Mouse (Mus musculus): ENCODE data around the gene Muc3. TPM values are rescaled to one million over a fixed set of nuclear protein-coding genes. Genes with fewer than 3 reads are reported as not detected.
"Not testable (repeated sequence)": the region's sequence is repeated elsewhere in the genome, so short reads cannot be mapped to it uniquely, and the experiment has no call there.

Gene Muc3
- total RNA-seq (2017) = not detected in 2 replicates

DNA sequence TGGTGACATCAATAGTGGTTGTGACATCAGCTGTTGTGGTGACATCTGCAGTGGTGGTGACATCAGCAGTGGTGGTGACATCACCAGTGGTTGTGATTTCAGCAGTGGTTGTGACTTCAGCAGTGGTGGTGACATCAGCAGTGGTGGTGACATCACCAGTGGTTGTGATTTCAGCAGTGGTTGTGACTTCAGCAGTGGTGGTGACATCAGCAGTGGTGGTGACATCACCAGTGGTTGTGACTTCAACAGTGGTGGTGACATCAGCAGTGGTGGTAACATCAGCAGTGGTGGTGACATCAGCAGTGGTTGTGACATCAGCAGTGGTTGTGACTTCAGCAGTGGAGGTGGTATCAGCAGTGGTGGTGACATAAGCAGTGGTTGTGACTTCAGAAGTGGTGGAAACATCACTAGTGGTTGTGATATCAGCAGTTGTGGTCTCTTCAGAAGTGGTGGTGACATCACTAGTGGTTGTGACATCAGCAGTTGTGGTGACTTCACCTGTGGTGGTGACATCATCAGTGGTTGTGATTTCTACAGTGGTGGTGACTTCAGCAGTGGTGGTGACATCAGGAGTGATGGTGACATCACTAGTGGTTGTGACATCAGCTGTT, at the start of gene Muc3:
Muc3 (minus strand) TSS at position 51 of the 611 bp plus-strand sequence.
- ATAC-seq (replicated peaks; ENCODE audit: low read depth, poor library complexity, severe bottlenecking) = not testable (repeated sequence)

DNA sequence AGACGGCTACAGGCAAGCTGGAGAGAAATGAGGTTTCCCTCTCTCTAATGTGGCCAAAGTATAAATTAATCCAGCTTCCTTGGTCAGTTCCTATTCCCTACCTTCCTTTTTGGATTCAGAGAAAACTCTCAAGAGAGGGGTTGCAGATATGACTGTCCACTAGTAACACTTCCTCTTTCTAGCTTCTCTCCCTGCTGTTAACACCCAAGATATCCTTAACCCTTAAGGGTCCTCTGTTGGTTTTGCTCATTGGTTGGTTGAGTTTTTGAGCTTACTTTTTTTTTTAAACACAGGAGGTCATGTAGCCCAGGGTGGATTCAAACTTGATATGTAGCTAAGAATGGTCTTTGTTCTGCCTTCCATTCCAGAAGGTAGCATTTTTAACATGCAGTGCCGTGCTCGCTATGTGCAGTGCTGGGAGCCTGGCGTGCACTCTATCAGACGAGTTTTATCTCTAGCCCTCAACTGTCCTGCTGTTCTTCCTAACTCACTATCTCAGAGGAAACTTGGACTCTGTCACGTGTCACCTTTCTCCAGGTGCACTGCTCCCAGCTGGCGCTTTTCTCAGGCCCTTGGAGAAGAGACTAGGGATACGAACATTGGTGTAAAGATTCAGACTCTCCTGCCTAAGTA, 45.5 kb upstream of the Muc3 start:
- ATAC-seq (replicated peaks; ENCODE audit: low read depth, poor library complexity, severe bottlenecking) = peak; percentile 78

DNA sequence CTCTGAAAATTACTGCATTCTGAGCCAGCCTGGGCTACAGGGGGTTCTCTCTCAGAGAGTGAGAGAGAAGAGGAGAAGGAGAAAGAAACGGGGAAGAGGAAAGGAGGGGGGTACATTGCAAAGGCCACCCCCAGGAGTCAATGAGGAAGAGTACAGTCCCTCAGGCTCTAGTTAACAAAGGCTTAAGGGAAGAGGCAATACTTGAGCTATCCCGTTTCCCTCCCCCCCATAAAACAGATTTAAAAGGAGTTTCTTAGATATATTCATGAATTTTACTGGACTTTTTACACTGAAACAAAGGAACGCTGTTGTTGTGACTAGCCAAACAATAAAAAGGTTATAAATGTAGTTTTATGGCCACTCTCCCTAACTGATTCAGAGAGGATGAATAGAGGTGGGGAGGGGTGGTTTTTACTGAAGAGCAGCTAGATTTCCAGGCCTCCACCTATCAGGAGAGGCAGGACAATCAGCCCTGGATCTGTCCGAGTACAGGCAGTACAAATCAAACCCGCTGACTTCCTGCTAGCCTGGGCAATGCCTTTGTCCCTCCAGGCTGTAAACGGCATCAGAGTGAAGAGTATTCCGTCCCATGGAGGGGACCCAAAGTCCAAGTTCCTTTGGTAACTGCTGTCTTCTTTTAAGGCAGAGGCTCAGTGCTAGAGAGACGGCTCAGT, 44.3 kb upstream of the Muc3 start:
- no peak for ATAC-seq (replicated peaks; ENCODE audit: low read depth, poor library complexity, severe bottlenecking)

DNA sequence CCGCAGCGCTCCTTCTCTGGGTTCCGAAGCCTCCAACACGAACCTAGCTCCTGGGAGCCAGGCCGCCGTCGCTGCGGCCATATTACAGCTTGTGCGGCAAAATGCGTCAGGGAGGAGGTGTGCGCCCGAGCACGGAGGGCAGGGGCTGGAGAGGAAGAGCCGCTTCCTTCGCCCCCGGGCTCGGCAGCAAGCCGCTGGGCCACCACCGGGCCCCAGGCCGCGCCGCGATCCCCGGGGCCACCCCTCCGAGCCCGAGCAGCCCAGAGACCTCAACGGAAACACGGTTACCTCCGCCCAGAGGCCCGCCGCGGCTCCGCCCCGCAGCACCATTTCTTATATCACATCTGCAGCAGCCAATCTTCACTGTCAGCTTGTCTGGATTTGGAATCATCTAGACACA, 40.2 kb upstream of the Muc3 start:
- peak; percentile 86 for ATAC-seq (replicated peaks; ENCODE audit: low read depth, poor library complexity, severe bottlenecking)

DNA sequence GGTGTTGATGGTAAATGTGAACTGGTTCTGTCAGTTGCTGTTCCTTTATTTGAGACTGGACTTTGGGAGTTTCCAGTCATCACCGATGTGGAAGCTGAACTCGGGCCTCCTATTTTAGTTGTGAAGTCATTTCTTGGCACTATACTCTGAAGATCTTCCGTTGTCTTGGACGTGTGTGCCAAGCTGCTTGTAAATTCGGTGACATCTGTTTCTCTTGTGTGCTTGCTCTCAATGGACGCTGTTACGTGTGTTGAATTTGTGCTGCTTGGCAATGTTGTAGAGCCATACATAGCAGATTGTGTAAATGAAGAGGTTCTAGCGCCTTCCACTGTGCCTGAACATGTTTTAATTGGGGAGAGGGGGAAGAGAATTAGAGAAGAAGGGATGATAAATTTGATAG, 36.2 kb upstream of the Muc3 start:
- ATAC-seq (replicated peaks; ENCODE audit: low read depth, poor library complexity, severe bottlenecking) = no peak

DNA sequence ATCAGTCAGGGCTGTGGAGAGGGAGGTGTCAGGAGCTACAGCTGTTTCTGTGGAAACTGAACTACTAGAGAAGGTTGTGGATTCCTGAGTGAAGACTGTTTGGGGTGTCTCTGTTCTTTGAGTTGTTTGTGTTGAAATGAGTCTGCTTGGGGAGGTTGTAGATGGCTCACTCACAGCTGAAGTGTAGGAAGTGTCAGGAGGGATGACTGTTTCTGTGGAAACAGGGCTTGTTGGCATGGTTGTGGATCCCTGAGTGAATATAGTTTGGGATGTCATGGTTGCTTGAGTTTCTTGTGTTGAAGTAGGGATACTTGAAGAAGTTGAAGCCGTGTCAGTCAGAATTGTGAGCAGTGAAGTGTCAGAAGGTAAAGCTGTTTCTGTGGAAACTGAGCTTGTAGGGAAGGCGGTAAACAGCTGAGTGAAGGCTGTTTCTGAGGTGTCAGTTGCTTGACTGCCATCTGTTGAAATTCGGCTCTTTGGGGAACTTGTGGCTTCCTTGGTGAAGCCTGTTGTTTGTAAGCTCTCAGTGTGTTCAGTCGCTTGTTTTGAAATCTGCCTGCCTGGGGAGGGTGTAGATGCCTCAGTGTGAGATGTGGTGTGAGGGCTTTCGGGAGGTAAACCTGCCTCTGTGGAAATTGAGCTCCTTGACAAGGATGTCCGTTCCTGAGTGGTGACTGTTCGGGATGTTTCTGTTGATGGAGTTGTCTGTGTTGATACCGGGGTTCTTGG, 30.7 kb upstream of the Muc3 start:
- peak; percentile 93 for ATAC-seq (replicated peaks; ENCODE audit: low read depth, poor library complexity, severe bottlenecking)

DNA sequence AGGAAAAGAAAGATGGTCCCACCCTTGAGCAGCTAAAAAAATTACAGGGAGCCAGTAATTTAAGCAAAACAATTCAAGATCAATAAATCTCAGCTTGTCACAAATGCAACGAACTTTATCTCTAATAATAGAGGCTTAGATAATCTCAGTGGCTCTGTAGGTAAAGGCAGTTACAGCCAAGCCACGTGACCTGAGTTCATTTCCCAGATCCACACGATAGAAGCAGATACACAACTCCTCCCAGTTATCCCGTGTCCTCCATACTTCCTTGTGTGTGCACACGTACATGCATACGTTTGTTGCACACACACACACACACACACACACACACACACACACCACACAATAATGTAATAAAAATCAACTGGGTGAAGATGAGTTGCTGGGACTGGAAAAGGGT, 24.8 kb upstream of the Muc3 start:
- ATAC-seq (replicated peaks; ENCODE audit: low read depth, poor library complexity, severe bottlenecking) = no peak

DNA sequence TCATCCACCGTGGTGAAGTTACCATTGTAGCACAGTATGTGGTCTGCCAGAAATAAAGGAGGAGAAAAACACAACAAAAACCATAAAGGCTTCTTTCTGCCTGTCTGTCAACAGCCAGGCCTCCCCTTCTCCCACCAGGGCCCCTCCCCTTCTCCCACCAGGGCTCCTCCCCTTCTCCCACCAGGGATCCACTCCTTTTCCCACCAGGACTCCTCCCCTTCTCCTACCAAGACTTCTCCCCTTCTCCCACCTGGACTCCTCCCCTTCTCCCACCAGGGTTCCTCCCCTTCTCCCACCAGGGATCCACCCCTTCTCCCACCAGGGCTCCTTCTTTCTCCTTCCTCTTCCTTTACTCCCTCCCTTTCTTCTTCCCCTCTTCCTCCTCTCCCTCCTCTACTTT, 23.5 kb upstream of the Muc3 start:
- ATAC-seq (replicated peaks; ENCODE audit: low read depth, poor library complexity, severe bottlenecking) = no peak

DNA sequence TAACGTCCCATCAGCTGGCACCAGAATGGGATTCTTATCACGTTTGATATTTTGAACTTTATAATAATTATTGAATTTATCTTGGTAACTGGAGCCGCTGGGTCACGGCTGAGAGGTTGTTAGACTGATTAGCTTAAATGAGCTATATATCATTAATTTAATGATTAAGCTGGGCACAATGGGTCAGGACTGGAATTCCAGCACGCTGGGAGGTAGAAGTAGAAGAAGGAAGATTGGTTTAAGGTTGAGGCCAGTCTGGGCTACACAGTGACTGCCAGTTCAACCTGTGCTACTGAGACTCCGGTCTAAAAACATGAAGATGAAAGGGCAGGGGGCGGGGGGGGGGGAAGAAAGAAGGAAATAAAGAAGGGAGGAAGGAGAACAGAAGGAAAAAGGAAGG, 22.4 kb upstream of the Muc3 start:
- ATAC-seq (replicated peaks; ENCODE audit: low read depth, poor library complexity, severe bottlenecking) = no peak

DNA sequence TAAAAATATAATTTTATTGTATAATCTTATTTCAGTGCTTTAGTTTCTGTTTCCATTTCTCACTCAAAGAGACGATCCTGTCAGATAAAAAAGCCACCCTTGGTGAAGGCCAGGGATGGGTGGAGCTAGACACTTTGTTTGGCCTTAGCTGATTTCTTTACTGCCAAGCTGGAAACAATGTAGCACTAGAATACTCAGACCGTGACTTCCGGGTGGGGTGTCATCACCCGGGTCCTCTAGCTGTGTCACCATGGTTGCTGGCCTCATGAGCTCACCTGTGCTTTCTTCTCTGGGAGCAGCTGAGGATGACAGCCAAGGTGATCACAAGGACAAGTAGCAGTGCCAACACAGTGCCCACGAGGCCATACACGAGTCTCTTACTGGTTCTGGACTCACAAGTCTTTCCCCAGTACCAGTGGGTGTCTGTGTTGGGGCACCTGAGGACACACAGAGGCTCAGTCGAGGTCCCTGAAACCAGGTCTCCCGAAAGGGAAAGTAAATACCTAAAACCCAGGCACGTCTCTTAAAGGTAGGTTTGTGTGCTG, 21.8 kb upstream of the Muc3 start:
- no peak for ATAC-seq (replicated peaks; ENCODE audit: low read depth, poor library complexity, severe bottlenecking)

DNA sequence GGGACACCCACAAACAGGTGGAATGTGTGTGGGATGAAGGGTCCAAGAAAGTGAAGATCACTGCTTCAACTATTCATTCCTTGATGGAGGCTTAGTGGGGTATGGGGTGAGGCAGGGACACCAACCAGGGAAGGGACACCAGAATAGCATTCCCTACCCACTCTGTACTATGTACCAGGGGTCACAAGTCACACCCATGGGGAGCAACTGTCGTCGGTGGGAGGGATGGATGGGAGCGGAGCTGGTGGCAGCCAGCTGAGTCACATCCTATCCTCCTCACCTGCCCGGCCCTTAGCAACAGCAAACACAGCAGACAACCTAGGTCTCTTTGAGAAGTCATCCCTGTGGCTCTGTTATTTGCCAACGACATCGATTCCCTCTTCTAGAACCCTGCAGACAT, 18.4 kb upstream of the Muc3 start:
- ATAC-seq (replicated peaks; ENCODE audit: low read depth, poor library complexity, severe bottlenecking) = no peak

DNA sequence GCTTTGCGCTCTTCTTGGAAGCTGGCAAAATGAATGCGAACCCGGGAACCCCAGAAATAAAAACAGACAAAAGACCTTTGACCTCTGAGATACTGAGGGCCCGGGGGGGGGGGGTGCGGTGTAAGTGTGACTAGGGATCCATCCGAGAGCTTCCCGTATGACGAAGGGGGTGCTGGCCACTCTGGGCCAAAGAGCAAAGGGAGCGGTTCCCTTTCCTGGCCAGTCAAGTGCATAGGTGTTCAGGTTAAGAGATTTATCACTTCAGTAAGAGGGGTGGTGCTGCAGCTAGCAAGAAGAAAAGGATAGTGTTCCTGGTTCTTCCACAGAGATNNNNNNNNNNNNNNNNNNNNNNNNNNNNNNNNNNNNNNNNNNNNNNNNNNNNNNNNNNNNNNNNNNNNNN, 16.9 kb upstream of the Muc3 start:
- ATAC-seq (replicated peaks; ENCODE audit: low read depth, poor library complexity, severe bottlenecking) = no peak

DNA sequence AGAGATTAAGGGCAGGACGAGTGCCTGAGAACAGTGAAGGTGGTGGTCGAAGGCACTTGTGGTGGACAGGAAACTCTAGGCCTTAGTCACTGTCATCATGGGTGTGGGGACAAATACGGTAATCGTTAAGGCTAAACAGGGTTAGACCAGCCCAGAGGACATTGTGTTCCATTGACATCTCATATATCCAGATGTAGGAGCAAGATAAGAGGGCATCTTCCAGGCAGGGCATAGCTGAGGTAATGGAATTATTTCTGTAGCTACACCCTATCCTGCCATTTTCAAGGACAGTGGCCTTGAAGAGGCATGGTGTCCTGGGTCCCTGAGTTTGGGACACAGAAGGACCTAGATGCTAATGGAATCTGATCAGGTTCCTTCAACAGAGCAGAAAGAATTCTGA, 12.7 kb upstream of the Muc3 start:
- no peak for ATAC-seq (replicated peaks; ENCODE audit: low read depth, poor library complexity, severe bottlenecking)

DNA sequence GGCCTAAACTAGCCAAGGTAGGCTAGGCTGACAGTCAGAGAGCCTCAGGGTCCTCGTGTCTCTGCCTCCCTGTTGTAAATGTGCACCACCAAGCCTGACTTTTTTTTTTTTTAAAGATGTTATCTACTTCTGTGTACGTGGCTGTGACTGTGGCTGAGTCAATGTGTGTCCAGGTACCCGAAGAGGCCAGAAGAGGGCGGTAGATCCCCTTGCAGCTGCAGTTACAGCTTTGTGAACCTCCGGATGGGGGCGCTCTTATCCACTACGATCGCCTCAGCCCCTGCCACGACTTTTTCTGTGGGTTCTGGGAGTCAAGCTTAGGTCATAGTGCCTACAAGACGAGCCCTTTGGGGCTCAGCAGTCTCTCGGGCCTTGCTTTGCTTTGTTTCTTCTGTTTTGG, 10.3 kb upstream of the Muc3 start:
- peak; percentile 99 for ATAC-seq (replicated peaks; ENCODE audit: low read depth, poor library complexity, severe bottlenecking)

DNA sequence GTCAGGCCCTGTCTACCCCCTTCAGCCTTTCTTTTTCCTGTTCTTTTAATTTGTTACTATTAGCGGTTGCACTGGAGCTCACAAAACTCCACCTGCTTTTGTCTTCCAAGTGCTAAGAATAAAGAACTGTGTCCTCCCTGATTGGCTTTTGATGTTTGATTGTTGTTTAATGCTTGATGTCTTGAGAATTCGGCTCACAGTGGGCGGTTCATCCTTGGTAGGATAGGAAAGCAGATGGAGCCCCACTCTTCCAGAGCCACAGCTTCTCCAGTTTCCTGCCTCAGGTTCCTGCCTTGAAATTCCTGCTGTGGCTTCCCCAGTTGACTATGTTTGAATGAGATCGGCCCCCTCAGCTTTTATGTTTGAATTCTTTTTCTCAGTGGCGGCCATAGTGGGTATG, 4.2 kb upstream of the Muc3 start:
- no peak for ATAC-seq (replicated peaks; ENCODE audit: low read depth, poor library complexity, severe bottlenecking)

DNA sequence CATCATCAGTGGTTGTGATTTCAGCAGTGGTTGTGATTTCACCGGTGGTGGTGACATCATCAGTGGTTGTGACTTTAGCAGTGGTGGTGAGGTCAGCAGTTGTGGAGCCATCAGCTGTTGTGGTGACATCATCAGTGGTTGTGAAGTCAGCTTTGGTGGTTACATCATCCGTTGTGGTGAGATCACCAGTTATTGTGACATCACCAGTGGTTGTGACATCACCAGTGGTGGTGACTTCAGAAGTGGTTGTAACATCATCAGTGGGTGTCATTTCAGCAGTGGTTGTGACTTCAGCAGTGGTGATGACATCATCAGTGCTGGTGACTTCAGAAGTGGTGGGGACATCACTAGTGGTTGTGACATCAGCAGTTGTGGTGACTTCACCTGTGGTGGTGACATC, 3.5 kb upstream of the Muc3 start:
- ATAC-seq (replicated peaks; ENCODE audit: low read depth, poor library complexity, severe bottlenecking) = peak; percentile 51

DNA sequence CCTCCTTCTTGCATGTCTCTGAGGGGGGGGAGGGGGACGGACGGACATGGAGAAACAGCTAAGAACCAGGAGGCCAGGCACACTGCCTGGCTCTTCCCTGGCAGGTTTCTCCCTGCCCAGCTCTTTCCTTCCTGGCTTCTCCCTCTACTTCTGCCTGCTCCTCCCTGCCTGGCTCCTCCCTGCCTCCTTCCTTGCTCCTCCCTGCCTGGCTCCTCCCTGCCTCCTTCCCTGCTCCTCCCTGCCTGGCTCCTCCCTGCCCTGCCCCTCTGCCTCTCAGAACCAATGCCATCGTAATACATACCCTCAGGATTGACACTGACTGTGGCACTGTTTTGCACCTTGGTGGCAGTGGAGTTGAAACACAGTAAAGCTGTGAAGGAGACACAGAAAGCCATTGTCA, 8.3 kb downstream of the Muc3 start:
- ATAC-seq (replicated peaks; ENCODE audit: low read depth, poor library complexity, severe bottlenecking) = no peak

DNA sequence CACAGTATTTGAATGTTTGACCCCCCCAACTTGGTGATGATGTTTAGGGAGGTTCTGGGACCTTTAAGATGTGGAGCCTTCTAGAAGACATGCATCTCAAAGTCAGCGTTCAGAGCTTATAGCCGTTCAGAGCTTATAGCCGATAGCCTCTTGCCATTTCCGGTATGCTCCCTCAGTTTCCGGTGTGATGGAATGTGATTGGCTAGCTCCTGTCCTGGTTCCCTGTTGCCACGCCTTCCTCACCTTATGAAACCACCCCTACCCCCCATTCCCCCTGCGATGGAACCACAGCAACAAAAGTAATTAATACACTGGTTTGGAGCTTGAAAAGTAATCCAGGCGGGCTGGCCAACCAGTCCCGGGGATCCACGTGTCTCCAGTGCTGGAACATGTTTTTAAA, 10.1 kb downstream of the Muc3 start:
- ATAC-seq (replicated peaks; ENCODE audit: low read depth, poor library complexity, severe bottlenecking) = no peak

DNA sequence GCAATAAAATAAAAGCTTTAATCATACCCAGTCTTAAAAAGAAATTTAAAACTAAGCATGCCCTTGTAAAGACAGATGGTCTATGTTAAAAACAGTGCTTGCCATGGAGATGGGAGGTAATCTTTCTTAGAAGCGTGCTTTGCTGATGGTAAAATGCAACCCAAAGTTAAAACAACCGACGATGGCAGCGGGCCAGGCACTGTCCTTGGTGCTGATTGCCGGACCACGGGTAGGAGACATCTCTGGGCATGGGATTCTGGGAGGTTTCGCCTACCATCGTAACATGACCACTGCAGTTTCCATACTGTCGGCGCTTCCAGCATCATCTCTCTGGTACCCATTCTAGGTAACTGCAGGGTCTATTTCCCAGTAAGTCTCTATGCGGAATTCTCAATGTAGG, 14.2 kb downstream of the Muc3 start:
- ATAC-seq (replicated peaks; ENCODE audit: low read depth, poor library complexity, severe bottlenecking) = no peak

DNA sequence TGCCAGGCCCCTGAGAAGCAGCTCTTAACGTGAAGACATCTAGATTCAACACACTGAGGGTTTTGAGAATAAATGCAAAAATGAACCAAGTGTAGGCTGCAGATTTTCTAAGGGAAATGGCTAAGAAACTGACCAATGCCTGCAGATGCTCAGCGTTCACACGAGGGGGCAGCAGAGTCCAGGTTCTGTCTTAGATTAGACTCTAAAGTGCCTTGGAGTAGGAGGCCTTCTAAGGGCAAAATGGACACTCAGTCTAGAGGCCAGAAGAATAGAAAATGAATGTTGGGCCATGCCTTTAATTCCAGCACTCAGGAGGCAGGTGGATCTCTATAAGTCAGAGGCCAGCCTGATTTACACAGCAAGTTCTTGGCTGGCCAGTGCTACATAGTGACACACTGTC, 17.6 kb downstream of the Muc3 start:
- peak; percentile 94 for ATAC-seq (replicated peaks; ENCODE audit: low read depth, poor library complexity, severe bottlenecking)

DNA sequence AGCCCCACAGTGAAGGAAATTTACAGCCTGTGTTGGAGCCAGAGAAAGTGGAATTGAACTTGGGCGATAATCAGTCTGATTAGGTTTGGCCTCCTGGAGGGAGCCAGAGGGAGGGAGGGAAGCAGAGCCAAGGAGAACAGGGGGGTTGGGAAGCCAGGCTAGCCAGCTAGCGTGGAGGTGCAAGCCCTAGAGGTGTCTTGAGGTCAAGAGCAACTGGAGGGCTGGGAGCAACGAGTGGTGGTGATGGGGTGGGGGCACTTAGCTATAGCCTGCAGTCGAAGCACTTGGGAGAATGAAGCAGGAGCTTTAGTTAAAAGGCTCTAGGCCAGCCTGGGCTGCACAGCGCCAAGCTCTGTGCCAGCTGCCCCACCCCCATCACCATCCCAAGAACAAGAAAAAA, 19.8 kb downstream of the Muc3 start:
- no peak for ATAC-seq (replicated peaks; ENCODE audit: low read depth, poor library complexity, severe bottlenecking)

Measured in common myeloid progenitor, adult 5-6 weeks (primary cell).